9 mouse cellular contexts compared by ENCODE assay signal in genomic region chr7:89086348-89086747, GRCm38 (mm10).
A peak's percentile ranks its signal among the peaks of the same experiment; 100 is the strongest.
DNase-seq lines count a peak whose midpoint lies in the region.
"Had no signal": no experiment of that assay in that cellular context is flagged by ENCODE, and none has a peak within 500 bp of the region (broad histone marks: within the 10 kb centered on the region; RNA-seq: fewer than 3 reads in every experiment).

No protein-coding gene starts in this region.

- intact Hi-C loops in heart, postnatal 25 days (cut with DNase I) = loop anchor here (1.0 to 10.0 kb wide), 3 partner anchors 40 to 332 kb away; no protein-coding TSS in a partner anchor

- H3K27me3 ChIP-seq in splenic B cell, adult 2 months (ENCODE audit: control insufficient read depth, insufficient read depth, low read length, poor library complexity, severe bottlenecking) = no peaks in the 10 kb centered on the region
- H3K27me3 ChIP-seq: limb, embryonic 15.5 days had no signal

- no peaks in the 10 kb centered on the region for H3K36me3 ChIP-seq in splenic B cell, adult 2 months (ENCODE audit: control insufficient read depth, insufficient read depth, low read length, poor library complexity, severe bottlenecking)
- H3K36me3 ChIP-seq: limb, embryonic 15.5 days had no signal

- peak; percentile 63 for DNase-seq in heart, adult 8-10 months (ENCODE audit: low spot score)
- no peak for DNase-seq in heart, postnatal 25 days (ENCODE audit: low spot score)
- peak; percentile 78 for DNase-seq in 416B (ENCODE audit: low read depth)
- DNase-seq in NIH3T3 (ENCODE audit: low read depth) = peak; percentile 69
- peak; percentile 18 for DNase-seq in embryo, embryonic 9.5 days (ENCODE audit: extremely low spot score)
- DNase-seq in layer of hippocampus, adult 9-10 months (ENCODE audit: low spot score) = peak; percentile 55
- peak; percentile 59 for DNase-seq in splenic B cell, adult 2 months (ENCODE audit: low read depth, low spot score)
- no peak for DNase-seq in T-cell, adult 2 months (ENCODE audit: low spot score)

Comparison
In these comparisons a context has a peak if more than half of its experiments do, and no peak if none do; other contexts are left out.
1. DNase-seq: peak in heart, adult 8-10 months (single experiment), 416B (single experiment), NIH3T3 (single experiment), embryo, embryonic 9.5 days (single experiment), layer of hippocampus, adult 9-10 months (single experiment) and splenic B cell, adult 2 months (single experiment); none in heart, postnatal 25 days (single experiment) and T-cell, adult 2 months (single experiment).